Mouse (Mus musculus) midbrain, embryonic 16.5 days (tissue): ENCODE results near the gene Gm37240. TPM values are rescaled to one million over a fixed set of nuclear protein-coding genes. Genes with fewer than 3 reads are reported as not detected.

Source experiments
- ATAC-seq: fragments of 200-750 bp; cut with Nextera tagmentation; 2 replicates; pipeline ENCODE4 v1.8.0; 2017; ENCODE audit warnings: moderate TSS enrichment
- H3K27ac ChIP-seq: fragments of 300-500 bp; sonication (generic); 2 replicates; pipeline ENCODE4 v1.5.1; 2014; ENCODE audit warnings: mild to moderate bottlenecking, low read length, mixed read lengths
- H3K27me3 ChIP-seq: fragments of 300-500 bp; sonication (generic); 2 replicates; pipeline ENCODE4 v1.6.1; 2014; ENCODE audit warnings: low read depth, low read length, mixed read lengths; ENCODE audit not compliant: control insufficient read depth, insufficient read depth
- H3K36me3 ChIP-seq: fragments of 300-500 bp; sonication (generic); 2 replicates; pipeline ENCODE4 v1.6.1; 2014; ENCODE audit warnings: mild to moderate bottlenecking, low read length, moderate library complexity, mixed read lengths; ENCODE audit not compliant: control insufficient read depth, insufficient read depth
- H3K4me1 ChIP-seq: fragments of 300-500 bp; sonication (generic); 2 replicates; pipeline ENCODE4 v1.6.1; 2014; ENCODE audit warnings: mild to moderate bottlenecking, low read length, mixed read lengths; ENCODE audit not compliant: control insufficient read depth, insufficient read depth
- H3K4me2 ChIP-seq: fragments of 300-500 bp; sonication (generic); 2 replicates; pipeline ENCODE4 v1.6.1; 2014; ENCODE audit warnings: mild to moderate bottlenecking, low read length, mixed read lengths
- H3K4me3 ChIP-seq: fragments of 300-500 bp; sonication (generic); 2 replicates; pipeline ENCODE4 v1.5.1; 2014; ENCODE audit warnings: low read depth, mild to moderate bottlenecking, low read length, moderate library complexity, mixed read lengths
- H3K9ac ChIP-seq: fragments of 300-500 bp; sonication (generic); 2 replicates; pipeline ENCODE4 v1.6.1; 2014; ENCODE audit warnings: low read depth, low read length, mixed read lengths
- H3K9me3 ChIP-seq: fragments of 300-500 bp; sonication (generic); replicated peaks from 2 replicates; pipeline ENCODE4 v1.6.1; 2014; ENCODE audit warnings: mild to moderate bottlenecking, low read length, mixed read lengths; ENCODE audit not compliant: control insufficient read depth, poor library complexity, severe bottlenecking
- WGBS: fragments of 180-500 bp; shearing (Covaris S2); extraction: QIAGEN DNeasy Blood & Tissue Kit; methylation state at CpG from one replicate; pipeline ENCODE4 v1.1.7; 2014; 5-methylcytosine and 5-hydroxymethylcytosine counted together
- polyA plus RNA-seq: library from polyadenylated mRNA; unstranded; fragments of >200 nt; fragmentation: Nextera tagmentation; extraction: Ambion mirVana; gene quantifications from 2 replicates; pipeline ENCODE4 v1.2.1, GENCODE M21; 2015

Gene Gm37240
- polyA plus RNA-seq, 1 experiment from 2014 or later = 0.26 TPM

GRCm38 (mm10) chr3:85468995-85469394 lies 418.3 kb downstream of the Gm37240 start:
- H3K27ac ChIP-seq = no peak overlapping the region
- no peak for ATAC-seq
- no peak overlapping the region for H3K4me3 ChIP-seq
- 73% methylated on average over 2 of the region's 2 CpGs for WGBS
- no peaks in the 10 kb centered on the region for H3K36me3 ChIP-seq
- no peaks in the 10 kb centered on the region for H3K4me1 ChIP-seq
- H3K9ac ChIP-seq = no peak overlapping the region
- no peak overlapping the region for H3K4me2 ChIP-seq
- H3K27me3 ChIP-seq = no peaks in the 10 kb centered on the region
- no peaks in the 10 kb centered on the region for H3K9me3 ChIP-seq

- 74% methylated on average over 10 of the region's 10 CpGs for WGBS
- ATAC-seq = no peak
- H3K36me3 ChIP-seq = no peaks in the 10 kb centered on the region
- H3K27ac ChIP-seq = no peak overlapping the region
- H3K4me2 ChIP-seq = no peak overlapping the region
- no peaks in the 10 kb centered on the region for H3K4me1 ChIP-seq
- H3K9ac ChIP-seq = no peak overlapping the region
- H3K9me3 ChIP-seq = no peaks in the 10 kb centered on the region
- no peak overlapping the region for H3K4me3 ChIP-seq
- no peaks in the 10 kb centered on the region for H3K27me3 ChIP-seq
These were observed 421.9 kb downstream of the Gm37240 start for GRCm38 (mm10) chr3:85465283-85466025.

- Histone ChIP-seq H3K4me3 (no peak overlapping the region), H3K27me3 (no peaks in the 10 kb centered on the region), H3K36me3 (no peaks in the 10 kb centered on the region), H3K4me2 (no peak overlapping the region), H3K9ac (no peak overlapping the region), H3K9me3 (0 out of 2 replicates have a peak, but pooled peaks cover 3% of the 10 kb centered on the region), H3K27ac (no peak overlapping the region), H3K4me1 (no peaks in the 10 kb centered on the region)
- ATAC-seq = no peak
- WGBS = 94% methylated on average over 6 of the region's 6 CpGs
These were observed 427.3 kb downstream of the Gm37240 start for GRCm38 (mm10) chr3:85460021-85460420.

GRCm38 (mm10) chr3:85456983-85457382 lies 430.3 kb downstream of the Gm37240 start:
- Histone ChIP-seq H3K9ac (no peak overlapping the region), H3K27ac (no peak overlapping the region), H3K27me3 (no peaks in the 10 kb centered on the region), H3K4me2 (no peak overlapping the region), H3K36me3 (no peaks in the 10 kb centered on the region), H3K9me3 (0 out of 2 replicates have a peak, but pooled peaks cover 3% of the 10 kb centered on the region), H3K4me1 (no peaks in the 10 kb centered on the region), H3K4me3 (no peak overlapping the region)
- no peak for ATAC-seq
- WGBS = 96% methylated on average over 2 of the region's 2 CpGs

GRCm38 (mm10) chr3:85455453-85455852 lies 431.9 kb downstream of the Gm37240 start:
- H3K4me3 ChIP-seq = no peak overlapping the region
- H3K4me1 ChIP-seq = no peaks in the 10 kb centered on the region
- H3K36me3 ChIP-seq = no peaks in the 10 kb centered on the region
- H3K9me3 ChIP-seq = 0 out of 2 replicates have a peak, but pooled peaks cover 3% of the 10 kb centered on the region
- H3K27ac ChIP-seq = no peak overlapping the region
- no peak overlapping the region for H3K9ac ChIP-seq
- ATAC-seq = no peak
- no peaks in the 10 kb centered on the region for H3K27me3 ChIP-seq
- no peak overlapping the region for H3K4me2 ChIP-seq
- WGBS = 91% methylated on average over 3 of the region's 3 CpGs

GRCm38 (mm10) chr3:85454001-85454400 lies 433.3 kb downstream of the Gm37240 start:
- 91% methylated on average over 6 of the region's 6 CpGs for WGBS
- no peaks in the 10 kb centered on the region for H3K4me1 ChIP-seq

GRCm38 (mm10) chr3:85449461-85449860 lies 437.9 kb downstream of the Gm37240 start:
- no peak overlapping the region for H3K4me3 ChIP-seq
- no peak overlapping the region for H3K27ac ChIP-seq
- no peaks in the 10 kb centered on the region for H3K9me3 ChIP-seq
- 71% methylated on average over 4 of the region's 4 CpGs for WGBS
- H3K4me1 ChIP-seq = no peaks in the 10 kb centered on the region
- no peak overlapping the region for H3K9ac ChIP-seq
- H3K4me2 ChIP-seq = no peak overlapping the region
- ATAC-seq = no peak
- H3K36me3 ChIP-seq = no peaks in the 10 kb centered on the region
- no peaks in the 10 kb centered on the region; the same call in 1 of the 2 replicates for H3K27me3 ChIP-seq

More at GRCm38 (mm10) chr3:85454001-85454400, 433.3 kb downstream of the Gm37240 start:
- ATAC-seq = no peak
- Histone ChIP-seq H3K4me2 (no peak overlapping the region), H3K27me3 (no peaks in the 10 kb centered on the region), H3K36me3 (no peaks in the 10 kb centered on the region), H3K9ac (no peak overlapping the region), H3K9me3 (no peaks in the 10 kb centered on the region), H3K4me3 (no peak overlapping the region), H3K27ac (no peak overlapping the region)

GRCm38 (mm10) chr3:85442781-85443180 lies 444.5 kb downstream of the Gm37240 start:
- H3K4me2 ChIP-seq = no peak overlapping the region
- H3K4me1 ChIP-seq = no peaks in the 10 kb centered on the region
- no peaks in the 10 kb centered on the region; the same call in 1 of the 2 replicates for H3K27me3 ChIP-seq
- no peak overlapping the region for H3K4me3 ChIP-seq
- H3K36me3 ChIP-seq = no peaks in the 10 kb centered on the region
- 96% methylated on average over 5 of the region's 5 CpGs for WGBS
- ATAC-seq = no peak
- H3K27ac ChIP-seq = no peak overlapping the region
- no peak overlapping the region for H3K9ac ChIP-seq
- no peaks in the 10 kb centered on the region for H3K9me3 ChIP-seq

GRCm38 (mm10) chr3:85442261-85442660 lies 445.1 kb downstream of the Gm37240 start:
- H3K4me2 ChIP-seq = no peak overlapping the region
- H3K9ac ChIP-seq = no peak overlapping the region
- WGBS = 89% methylated on average over 8 of the region's 8 CpGs
- no peak for ATAC-seq
- no peaks in the 10 kb centered on the region; the same call in 1 of the 2 replicates for H3K27me3 ChIP-seq
- no peaks in the 10 kb centered on the region for H3K4me1 ChIP-seq
- no peak overlapping the region for H3K27ac ChIP-seq
- no peaks in the 10 kb centered on the region for H3K36me3 ChIP-seq
- no peak overlapping the region for H3K4me3 ChIP-seq
- H3K9me3 ChIP-seq = no peaks in the 10 kb centered on the region
